Mouse (Mus musculus): ENCODE data around the gene Mks1. TPM values are rescaled to one million over a fixed set of nuclear protein-coding genes. Genes with fewer than 3 reads are reported as not detected.

The Mks1 gene
- polyA plus RNA-seq (2012; rRNA removed), result 11.0 and 12.4 TPM in 2 replicates

- peak; percentile 80 to 92 for DNase-seq (ENCODE audit: extremely low spot score in 1 of 2, low spot score in 1 of 2)
These were observed at the start of gene Mks1 for GRCm38 (mm10) chr11:87852690-87853596. Mks1 (plus strand) TSS chr11:87853215.

- DNase-seq (ENCODE audit: extremely low spot score in 1 of 2, low spot score in 1 of 2), result no peak
These were observed 47.6 kb upstream of the Mks1 start for GRCm38 (mm10) chr11:87805448-87805847.

- no peak for DNase-seq (ENCODE audit: extremely low spot score in 1 of 2, low spot score in 1 of 2)
These were observed 45.6 kb upstream of the Mks1 start for GRCm38 (mm10) chr11:87807433-87807832.

- no peak for DNase-seq (ENCODE audit: extremely low spot score in 1 of 2, low spot score in 1 of 2)
These were observed 44.8 kb upstream of the Mks1 start for GRCm38 (mm10) chr11:87808236-87808635.

GRCm38 (mm10) chr11:87811396-87811795, 41.6 kb upstream of the Mks1 start:
- peak in 1 of 2 experiments; percentile 19 for DNase-seq (ENCODE audit: extremely low spot score in 1 of 2, low spot score in 1 of 2)

- DNase-seq (ENCODE audit: extremely low spot score in 1 of 2, low spot score in 1 of 2), result no peak
These were observed 38.2 kb upstream of the Mks1 start for GRCm38 (mm10) chr11:87814831-87815230.

- peak in 1 of 2 experiments; percentile 50 for DNase-seq (ENCODE audit: extremely low spot score in 1 of 2, low spot score in 1 of 2)
These were observed 36.1 kb upstream of the Mks1 start for GRCm38 (mm10) chr11:87816707-87817442.

- no peak for DNase-seq (ENCODE audit: extremely low spot score in 1 of 2, low spot score in 1 of 2)
These were observed 35.6 kb upstream of the Mks1 start for GRCm38 (mm10) chr11:87817443-87817773.

- peak in 1 of 2 experiments; percentile 9 for DNase-seq (ENCODE audit: extremely low spot score in 1 of 2, low spot score in 1 of 2)
These were observed 31.5 kb upstream of the Mks1 start for GRCm38 (mm10) chr11:87821502-87821901.

- peak in 1 of 2 experiments; percentile 6 for DNase-seq (ENCODE audit: extremely low spot score in 1 of 2, low spot score in 1 of 2)
These were observed 24.6 kb upstream of the Mks1 start, which contains the start of gene Lpo for GRCm38 (mm10) chr11:87828239-87828900. Lpo (minus strand) TSS chr11:87828289.

GRCm38 (mm10) chr11:87840676-87841075, 12.3 kb upstream of the Mks1 start:
- no peak for DNase-seq (ENCODE audit: extremely low spot score in 1 of 2, low spot score in 1 of 2)

- DNase-seq (ENCODE audit: extremely low spot score in 1 of 2, low spot score in 1 of 2), result no peak
These were observed 11.6 kb upstream of the Mks1 start for GRCm38 (mm10) chr11:87841436-87841835.

GRCm38 (mm10) chr11:87846968-87847600, 5.9 kb upstream of the Mks1 start:
- DNase-seq (ENCODE audit: extremely low spot score in 1 of 2, low spot score in 1 of 2), result no peak

- DNase-seq (ENCODE audit: extremely low spot score in 1 of 2, low spot score in 1 of 2), result no peak
These were observed 5.1 kb upstream of the Mks1 start for GRCm38 (mm10) chr11:87847884-87848283.

- peak; percentile 15 to 46 for DNase-seq (ENCODE audit: extremely low spot score in 1 of 2, low spot score in 1 of 2)
These were observed 561 bp downstream of the Mks1 start for GRCm38 (mm10) chr11:87853597-87853954.

- DNase-seq (ENCODE audit: extremely low spot score in 1 of 2, low spot score in 1 of 2), result no peak
These were observed 1.5 kb downstream of the Mks1 start for GRCm38 (mm10) chr11:87854550-87854949.

- DNase-seq (ENCODE audit: extremely low spot score in 1 of 2, low spot score in 1 of 2), result no peak
These were observed 6.3 kb downstream of the Mks1 start for GRCm38 (mm10) chr11:87859273-87859672.

GRCm38 (mm10) chr11:87860426-87860825, 7.4 kb downstream of the Mks1 start:
- DNase-seq (ENCODE audit: extremely low spot score in 1 of 2, low spot score in 1 of 2), result peak in 1 of 2 experiments; percentile 8

- no peak for DNase-seq (ENCODE audit: extremely low spot score in 1 of 2, low spot score in 1 of 2)
These were observed 9.8 kb downstream of the Mks1 start for GRCm38 (mm10) chr11:87862805-87863204.

- peak in 1 of 2 experiments; percentile 50 for DNase-seq (ENCODE audit: extremely low spot score in 1 of 2, low spot score in 1 of 2)
These were observed 13.9 kb downstream of the Mks1 start for GRCm38 (mm10) chr11:87866891-87867290.

- no peak for DNase-seq (ENCODE audit: extremely low spot score in 1 of 2, low spot score in 1 of 2)
These were observed 17.1 kb downstream of the Mks1 start for GRCm38 (mm10) chr11:87870096-87870495.

All from frontal cortex, adult 2 months (tissue).